Comparison of ENCODE assay signal across 17 mouse cellular contexts in the genomic region with DNA sequence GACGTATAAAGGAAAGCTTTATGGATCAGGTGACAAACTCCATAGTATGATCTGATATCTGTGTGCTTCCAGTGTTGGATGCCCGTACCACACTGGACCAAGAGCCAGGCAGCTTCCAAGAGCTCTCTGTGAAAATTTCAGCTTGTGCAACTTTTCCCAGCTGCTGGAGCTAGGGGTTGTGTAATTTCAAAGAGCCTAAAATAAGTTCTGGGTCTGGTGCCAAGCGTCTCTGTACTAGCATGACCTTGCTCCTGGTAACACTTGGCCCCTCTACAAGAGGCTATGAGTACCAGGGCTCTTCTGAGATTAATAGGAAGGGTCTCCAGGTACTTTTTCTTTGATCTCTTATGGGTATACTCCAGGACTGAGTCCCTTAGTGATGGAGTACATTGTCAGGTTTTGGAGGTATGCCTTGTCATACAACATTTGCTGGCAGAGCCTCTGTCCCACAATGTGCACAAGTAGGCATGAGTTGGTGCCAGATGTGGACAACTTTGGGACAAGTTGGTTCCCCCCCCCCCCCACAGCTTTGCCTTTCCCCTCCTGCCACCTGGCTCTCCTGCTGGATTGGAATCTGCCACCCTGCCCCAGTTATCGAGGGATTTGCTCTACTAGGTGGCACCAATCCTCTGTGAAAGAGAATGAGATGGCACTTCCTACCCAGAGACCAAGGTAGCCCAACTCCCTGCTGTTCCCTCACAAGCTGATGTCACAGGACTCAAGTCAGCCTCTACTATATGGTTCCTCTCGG. TPM values are rescaled to one million over a fixed set of nuclear protein-coding genes. Genes with fewer than 3 reads are reported as not detected.
A peak's percentile ranks its signal among the peaks of the same experiment; 100 is the strongest.
DNase-seq lines count a peak whose midpoint lies in the region; ATAC-seq and TF ChIP-seq lines count a peak whose summit lies in the region.
"Had no signal": no experiment of that assay in that cellular context is flagged by ENCODE, and none has a peak within 500 bp of the region (broad histone marks: within the 10 kb centered on the region; RNA-seq: fewer than 3 reads in every experiment).

No protein-coding gene starts in this region.

- no peak overlapping the region for H3K4me3 ChIP-seq in kidney, adult 2 months (ENCODE audit: insufficient read depth, low read depth, low read length)
- H3K4me3 ChIP-seq in kidney, embryonic 15.5 days (replicated peaks) = no peak overlapping the region
- no peak overlapping the region for H3K4me3 ChIP-seq in brown adipose tissue, adult 24 weeks (ENCODE audit: insufficient read depth, low read depth, low read length)
- H3K4me3 ChIP-seq in heart, embryonic 13.5 days = no peak overlapping the region
- H3K4me3 ChIP-seq: forebrain, embryonic 13.5 days; hindbrain, embryonic 12.5 days; left cerebral cortex, adult 2 months; liver, embryonic 13.5 days; midbrain, embryonic 13.5 days; stomach, embryonic 15.5 days had no signal

- H3K27ac ChIP-seq in kidney, adult 2 months (ENCODE audit: insufficient read depth, low read depth, low read length) = no peak overlapping the region
- H3K27ac ChIP-seq in kidney, embryonic 15.5 days = no peak overlapping the region
- H3K27ac ChIP-seq in brown adipose tissue, adult 24 weeks (replicated peaks; ENCODE audit: low read depth, low read length) = peak overlapping the region; percentile 92
- H3K27ac ChIP-seq in heart, embryonic 13.5 days (replicated peaks) = peak overlapping the region; percentile 48
- H3K27ac ChIP-seq: forebrain, embryonic 13.5 days; hindbrain, embryonic 12.5 days; left cerebral cortex, adult 2 months; liver, embryonic 13.5 days; midbrain, embryonic 13.5 days; stomach, embryonic 15.5 days had no signal

- no peak for TF ChIP-seq CTCF in kidney, adult 2 months (conservative IDR thresholded peaks at IDR 0.05; ENCODE audit: insufficient read depth, insufficient read length, low read depth, low read length)

- no peaks in the 10 kb centered on the region for H3K4me1 ChIP-seq in kidney, adult 2 months (ENCODE audit: control insufficient read depth, insufficient read depth, low read length)
- H3K4me1 ChIP-seq in kidney, embryonic 15.5 days = no peaks in the 10 kb centered on the region
- H3K4me1 ChIP-seq in brown adipose tissue, adult 24 weeks (ENCODE audit: control insufficient read depth, insufficient read depth, insufficient read length, low read length) = peaks cover 2% of the 10 kb centered on the region; the same call in 1 of the 2 replicates
- peaks cover 15% of the 10 kb centered on the region for H3K4me1 ChIP-seq in heart, embryonic 13.5 days
- H3K4me1 ChIP-seq: forebrain, embryonic 13.5 days; hindbrain, embryonic 12.5 days; liver, embryonic 13.5 days; midbrain, embryonic 13.5 days; stomach, embryonic 15.5 days had no signal

- no peak for TF ChIP-seq POLR2A in kidney, adult 2 months (IDR thresholded peaks at IDR 0.05; ENCODE audit: low read depth, low read length)

- H3K9me3 ChIP-seq in kidney, embryonic 15.5 days (replicated peaks) = no peaks in the 10 kb centered on the region
- H3K9me3 ChIP-seq in heart, embryonic 13.5 days = no peaks in the 10 kb centered on the region
- H3K9me3 ChIP-seq: forebrain, embryonic 13.5 days; hindbrain, embryonic 12.5 days; liver, embryonic 13.5 days; midbrain, embryonic 13.5 days; stomach, embryonic 15.5 days had no signal

- H3K9ac ChIP-seq in kidney, embryonic 15.5 days = no peak overlapping the region
- H3K9ac ChIP-seq in heart, embryonic 13.5 days = no peak overlapping the region
- H3K9ac ChIP-seq: forebrain, embryonic 13.5 days; hindbrain, embryonic 12.5 days; liver, embryonic 13.5 days; midbrain, embryonic 13.5 days; stomach, embryonic 15.5 days had no signal

- 76% methylated on average over 5 of the region's 5 CpGs for WGBS in kidney, adult 2 months
- 90% methylated on average over 5 of the region's 5 CpGs for WGBS in kidney, embryonic 15.5 days
- 75% methylated on average over 5 of the region's 5 CpGs for WGBS in heart, embryonic 13.5 days

- ATAC-seq in kidney, embryonic 15.5 days (replicated peaks; ENCODE audit: low FRiP score) = no peak
- peak; percentile 25; the same call in 1 of the 2 replicates for ATAC-seq in heart, embryonic 13.5 days (ENCODE audit: extremely low read depth, insufficient number of reproducible peaks, low FRiP score, low TSS enrichment)
- no peak for ATAC-seq in CD4-positive, CD25-positive, alpha-beta regulatory T cell, adult 4 months
- ATAC-seq: forebrain, embryonic 13.5 days; midbrain, embryonic 13.5 days had no signal

- H3K4me2 ChIP-seq in kidney, embryonic 15.5 days = no peak overlapping the region
- no peak overlapping the region for H3K4me2 ChIP-seq in heart, embryonic 13.5 days
- H3K4me2 ChIP-seq: forebrain, embryonic 13.5 days; hindbrain, embryonic 12.5 days; liver, embryonic 13.5 days; midbrain, embryonic 13.5 days; stomach, embryonic 15.5 days had no signal

- no peaks in the 10 kb centered on the region for H3K27me3 ChIP-seq in kidney, adult 2 months (replicated peaks; ENCODE audit: control insufficient read depth, insufficient read depth, low read length)
- no peaks in the 10 kb centered on the region for H3K27me3 ChIP-seq in kidney, embryonic 15.5 days
- no peaks in the 10 kb centered on the region for H3K27me3 ChIP-seq in heart, embryonic 13.5 days (replicated peaks)
- H3K27me3 ChIP-seq: forebrain, embryonic 13.5 days; hindbrain, embryonic 12.5 days; liver, embryonic 13.5 days; midbrain, embryonic 13.5 days; stomach, embryonic 15.5 days had no signal

- DNase-seq in kidney, adult 2 months = peak; percentile 33
- DNase-seq in lung, postnatal 14 days = peak; percentile 79
- DNase-seq in cerebellum, postnatal 10 days = no peak
- no peak for DNase-seq in thymus, postnatal 14 days
- DNase-seq: cerebellum, adult 11-12 months; kidney, postnatal 36 days; liver, embryonic 13.5 days; right cerebral cortex, postnatal 14 days had no signal

- no peaks in the 10 kb centered on the region for H3K36me3 ChIP-seq in kidney, adult 2 months (ENCODE audit: control insufficient read depth, insufficient read depth, low read length)
- peaks cover 35% of the 10 kb centered on the region for H3K36me3 ChIP-seq in kidney, embryonic 15.5 days
- peaks cover 45% of the 10 kb centered on the region for H3K36me3 ChIP-seq in heart, embryonic 13.5 days

RNA-seq across cellular contexts. Expression of a gene that starts 8.6 kb away (rescaled TPM):
- 88.3 and 95.6 TPM in 2 replicates for polyA plus RNA-seq in kidney, adult 2 months (2012; rRNA removed)
- 161 and 163 TPM in 2 replicates for polyA plus RNA-seq in kidney, embryonic 15.5 days (2015; fragmentation: Nextera tagmentation; extraction: Ambion mirVana)
- 270 and 332 TPM in 2 replicates for polyA plus RNA-seq in brown adipose tissue, adult 24 weeks (2012; ENCODE audit: insufficient read depth, insufficient read length, missing spikeins)
- polyA plus RNA-seq in heart, embryonic 13.5 days (2015; fragmentation: Nextera tagmentation; extraction: Ambion mirVana) = 197 and 206 TPM in 2 replicates
- polyA plus RNA-seq in CD4-positive, CD25-positive, alpha-beta regulatory T cell, adult 4 months (2017; shearing (Covaris generic)) = 10 to 100 TPM in 1 of 2 experiments, 1 to 10 TPM in 1; 9.5 to 15.4 TPM

RNA-seq across cellular contexts. Expression of a gene that starts 8.9 kb away (rescaled TPM):
- polyA plus RNA-seq in kidney, adult 2 months (2012; rRNA removed) = 2.0 and 3.6 TPM in 2 replicates
- 60.7 and 62.2 TPM in 2 replicates for polyA plus RNA-seq in kidney, embryonic 15.5 days (2015; fragmentation: Nextera tagmentation; extraction: Ambion mirVana)
- polyA plus RNA-seq in brown adipose tissue, adult 24 weeks (2012; ENCODE audit: insufficient read depth, insufficient read length, missing spikeins) = 3.3 and 3.8 TPM in 2 replicates
- 57.0 and 62.7 TPM in 2 replicates for polyA plus RNA-seq in heart, embryonic 13.5 days (2015; fragmentation: Nextera tagmentation; extraction: Ambion mirVana)
- 10 to 100 TPM; 22.3 to 45.2 TPM for polyA plus RNA-seq in CD4-positive, CD25-positive, alpha-beta regulatory T cell, adult 4 months (2017; shearing (Covaris generic))

RNA-seq across cellular contexts. Expression of a gene that starts 9.2 kb away (rescaled TPM):
- 2.7 and 3.2 TPM in 2 replicates for polyA plus RNA-seq in kidney, adult 2 months (2012; rRNA removed)
- 0.69 and 0.71 TPM in 2 replicates for polyA plus RNA-seq in kidney, embryonic 15.5 days (2015; fragmentation: Nextera tagmentation; extraction: Ambion mirVana)
- 0.79 and 0.99 TPM in 2 replicates for polyA plus RNA-seq in brown adipose tissue, adult 24 weeks (2012; ENCODE audit: insufficient read depth, insufficient read length, missing spikeins)
- 0.41 and 0.55 TPM in 2 replicates for polyA plus RNA-seq in heart, embryonic 13.5 days (2015; fragmentation: Nextera tagmentation; extraction: Ambion mirVana)
- under 1 TPM; 0.20 to 0.92 TPM for polyA plus RNA-seq in CD4-positive, CD25-positive, alpha-beta regulatory T cell, adult 4 months (2017; shearing (Covaris generic))

RNA-seq across cellular contexts. Expression of a gene that starts 33.3 kb away (rescaled TPM):
- 37.2 and 44.5 TPM in 2 replicates for polyA plus RNA-seq in kidney, adult 2 months (2012; rRNA removed)
- polyA plus RNA-seq in kidney, embryonic 15.5 days (2015; fragmentation: Nextera tagmentation; extraction: Ambion mirVana) = 11.0 and 11.5 TPM in 2 replicates
- 12.0 and 12.4 TPM in 2 replicates for polyA plus RNA-seq in brown adipose tissue, adult 24 weeks (2012; ENCODE audit: insufficient read depth, insufficient read length, missing spikeins)
- 4.8 and 5.7 TPM in 2 replicates for polyA plus RNA-seq in heart, embryonic 13.5 days (2015; fragmentation: Nextera tagmentation; extraction: Ambion mirVana)
- polyA plus RNA-seq in CD4-positive, CD25-positive, alpha-beta regulatory T cell, adult 4 months (2017; shearing (Covaris generic)) = 1 to 10 TPM; 5.9 to 6.3 TPM

RNA-seq across cellular contexts. Expression of a gene that starts 37.1 kb away (rescaled TPM):
- 5.1 and 7.0 TPM in 2 replicates for polyA plus RNA-seq in kidney, adult 2 months (2012; rRNA removed)
- polyA plus RNA-seq in kidney, embryonic 15.5 days (2015; fragmentation: Nextera tagmentation; extraction: Ambion mirVana) = 1.2 and 1.3 TPM in 2 replicates
- polyA plus RNA-seq in brown adipose tissue, adult 24 weeks (2012; ENCODE audit: insufficient read depth, insufficient read length, missing spikeins) = not detected in 2 replicates
- 0.50 and 0.53 TPM in 2 replicates for polyA plus RNA-seq in heart, embryonic 13.5 days (2015; fragmentation: Nextera tagmentation; extraction: Ambion mirVana)
- polyA plus RNA-seq in CD4-positive, CD25-positive, alpha-beta regulatory T cell, adult 4 months (2017; shearing (Covaris generic)) = not detected

Comparison
In these comparisons a context has a peak if more than half of its experiments do, and no peak if none do; other contexts are left out.
1. DNase-seq: peak in kidney, adult 2 months (single experiment) and lung, postnatal 14 days (single experiment); none in cerebellum, postnatal 10 days (0 of 2) and thymus, postnatal 14 days (single experiment).
2. H3K27ac ChIP-seq: peak in brown adipose tissue, adult 24 weeks (single experiment) and heart, embryonic 13.5 days (single experiment); none in kidney, adult 2 months (single experiment) and kidney, embryonic 15.5 days (single experiment).